Mouse (Mus musculus) MEL (cell line): ENCODE measurements around the gene Vmp1. TPM values are rescaled to one million over a fixed set of nuclear protein-coding genes. Genes with fewer than 3 reads are reported as not detected.

Experiments used
- DNase-seq: peaks from one replicate; pipeline ENCODE4 v3.0.0; 2011; ENCODE audit warnings: low read depth, low spot score
- H3K27ac ChIP-seq: 2 replicates; pipeline ENCODE4 v1.5.1; 2012; ENCODE audit warnings: low read depth, mild to moderate bottlenecking, control low read depth, low read length, moderate library complexity; ENCODE audit not compliant: control insufficient read depth
- H3K27me3 ChIP-seq, 2 experiments: fragments of 150-350 bp in 1 of 2; sonication (generic) in 1 of 2; 2 replicates each; pipeline ENCODE4 v1.6.1; 2012; ENCODE audit warnings: low read length in 2 of 2, mild to moderate bottlenecking in 2 of 2, improper control_type of control experiment in 1 of 2, moderate library complexity in 1 of 2; ENCODE audit not compliant: insufficient read depth in 2 of 2, control insufficient read depth in 1 of 2
- H3K36me3 ChIP-seq, 2 experiments: 2 replicates each; pipeline ENCODE4 v1.6.1; 2012 to 2014; ENCODE audit warnings: low read length in 2 of 2, improper control_type of control experiment in 1 of 2, inconsistent platforms in 1 of 2, mild to moderate bottlenecking in 1 of 2; ENCODE audit not compliant: insufficient read depth in 2 of 2, control insufficient read depth in 1 of 2
- H3K4me1 ChIP-seq, 2 experiments: fragments of 150-350 bp in 1 of 2; sonication (generic) in 1 of 2; 2 replicates each; pipeline ENCODE4 v1.6.1; 2012; ENCODE audit warnings: low read length in 2 of 2, improper control_type of control experiment in 1 of 2, mild to moderate bottlenecking in 1 of 2; ENCODE audit not compliant: insufficient read depth in 2 of 2, control insufficient read depth in 1 of 2
- H3K4me3 ChIP-seq, 2 experiments: fragments of 150-350 bp in 1 of 2; sonication (generic) in 1 of 2; 2 replicates each; pipeline ENCODE4 v1.5.1; 2012; ENCODE audit warnings: low read depth in 2 of 2, low read length in 2 of 2, mild to moderate bottlenecking in 2 of 2, moderate library complexity in 2 of 2, control low read depth in 1 of 2, improper control_type of control experiment in 1 of 2; ENCODE audit not compliant: control insufficient read depth in 1 of 2, insufficient read depth in 1 of 2
- H3K79me2 ChIP-seq: 2 replicates; pipeline ENCODE4 v1.6.1; 2012; ENCODE audit warnings: mild to moderate bottlenecking, low read length, moderate library complexity; ENCODE audit not compliant: control insufficient read depth, poor library complexity, insufficient read depth
- H3K9ac ChIP-seq: 2 replicates; pipeline ENCODE4 v1.6.1; 2012; ENCODE audit warnings: low read depth, mild to moderate bottlenecking, control low read depth, low read length, moderate library complexity; ENCODE audit not compliant: control insufficient read depth, poor library complexity, severe bottlenecking
- H3K9me3 ChIP-seq: fragments of 150-350 bp; sonication (generic); replicated peaks from 2 replicates; pipeline ENCODE4 v1.6.1; 2012; ENCODE audit warnings: mild to moderate bottlenecking, low read length, improper control_type of control experiment, moderate library complexity; ENCODE audit not compliant: insufficient read depth
- CHD1 ChIP-seq: IDR thresholded peaks from 2 replicates; pipeline ENCODE4 v1.6.1; 2012; ENCODE audit warnings: low read depth, mild to moderate bottlenecking, inconsistent platforms, low read length, improper control_type of control experiment
- CHD2 ChIP-seq: IDR thresholded peaks from 2 replicates; pipeline ENCODE4 v1.6.1; 2011; ENCODE audit warnings: low read length, improper control_type of control experiment
- ELF1 ChIP-seq: IDR thresholded peaks from 2 replicates; pipeline ENCODE4 v1.6.1; 2014; ENCODE audit warnings: low read depth, mild to moderate bottlenecking, inconsistent platforms, low read length, improper control_type of control experiment, moderate library complexity
- EP300 ChIP-seq, 2 experiments: IDR thresholded peaks; 2 replicates each; pipeline ENCODE4 v1.6.1; 2011; ENCODE audit warnings: improper control_type of control experiment in 2 of 2, low read length in 2 of 2, low read depth in 1 of 2, mild to moderate bottlenecking in 1 of 2
- GABPA ChIP-seq: IDR thresholded peaks from 2 replicates; pipeline ENCODE4 v1.6.1; 2012; ENCODE audit warnings: low read depth, mild to moderate bottlenecking, inconsistent platforms, low read length, improper control_type of control experiment, moderate library complexity
- GATA1 ChIP-seq: IDR thresholded peaks from 2 replicates; pipeline ENCODE4 v1.6.1; 2011; ENCODE audit warnings: low read depth, low read length, improper control_type of control experiment
- HCFC1 ChIP-seq: IDR thresholded peaks from 2 replicates; pipeline ENCODE4 v1.6.1; 2012; ENCODE audit warnings: low read depth, mild to moderate bottlenecking, inconsistent platforms, low read length, improper control_type of control experiment, moderate library complexity
- MXI1 ChIP-seq: IDR thresholded peaks from 2 replicates; pipeline ENCODE4 v1.6.1; 2011; ENCODE audit warnings: mild to moderate bottlenecking, low read depth, low read length, improper control_type of control experiment
- NRF1 ChIP-seq: IDR thresholded peaks from 2 replicates; pipeline ENCODE4 v1.6.1; 2014; ENCODE audit warnings: low read depth, mild to moderate bottlenecking, inconsistent platforms, low read length, improper control_type of control experiment, moderate library complexity; ENCODE audit not compliant: poor library complexity, insufficient read depth, severe bottlenecking
- POLR2AphosphoS2 ChIP-seq: IDR thresholded peaks from 2 replicates; pipeline ENCODE4 v1.6.1; 2011; ENCODE audit warnings: low read length, improper control_type of control experiment
- POLR2AphosphoS5 ChIP-seq: IDR thresholded peaks from 2 replicates; pipeline ENCODE4 v1.6.1; 2012; ENCODE audit warnings: low read depth, borderline replicate concordance, mild to moderate bottlenecking, inconsistent platforms, low read length, moderate library complexity, mixed read lengths
- SMC3 ChIP-seq: IDR thresholded peaks from 2 replicates; pipeline ENCODE4 v1.6.1; 2011; ENCODE audit warnings: low read depth, low read length, improper control_type of control experiment
- TAL1 ChIP-seq: IDR thresholded peaks from 2 replicates; pipeline ENCODE4 v1.6.1; 2012; ENCODE audit warnings: mild to moderate bottlenecking, inconsistent platforms, low read length, moderate library complexity, mixed read lengths
- TCF12 ChIP-seq: IDR thresholded peaks from 2 replicates; pipeline ENCODE4 v1.6.1; 2014; ENCODE audit warnings: low read depth, mild to moderate bottlenecking, inconsistent platforms, low read length, improper control_type of control experiment, moderate library complexity
- USF2 ChIP-seq, 2 experiments: IDR thresholded peaks; 2 replicates each; pipeline ENCODE4 v1.6.1; 2011 to 2012; ENCODE audit warnings: improper control_type of control experiment in 2 of 2, low read length in 2 of 2, borderline replicate concordance in 1 of 2, inconsistent platforms in 1 of 2, low read depth in 1 of 2, mild to moderate bottlenecking in 1 of 2; ENCODE audit not compliant: insufficient read depth in 1 of 2
- ZKSCAN1 ChIP-seq: IDR thresholded peaks from 2 replicates; pipeline ENCODE4 v1.6.1; 2012; ENCODE audit warnings: low read depth, mild to moderate bottlenecking, inconsistent platforms, low read length, improper control_type of control experiment, moderate library complexity
- ZNF384 ChIP-seq: IDR thresholded peaks from 2 replicates; pipeline ENCODE4 v1.6.1; 2012; ENCODE audit warnings: low read depth, mild to moderate bottlenecking, inconsistent platforms, low read length, improper control_type of control experiment
- polyA plus RNA-seq, 2 experiments: library from polyadenylated mRNA; stranded (reverse) in 1 of 2; unstranded in 1 of 2; fragments of >175 nt in 1 of 2; fragments of >200 nt in 1 of 2; gene quantifications; 2 replicates each; pipeline versions ENCODE4 v1.2.1 to v1.2.4; 2012; ENCODE audit warnings: low replicate concordance in 2 of 2, low read depth in 1 of 2; ENCODE audit not compliant: insufficient read length in 2 of 2, insufficient read depth in 1 of 2, missing spikeins in 1 of 2
- total RNA-seq: library from RNA; depleted of rRNA; stranded (reverse); fragments of 300-350 nt; gene quantifications from 2 replicates; pipeline ENCODE4 v1.2.3, GENCODE M21; 2012

Gene Vmp1
- total and polyA plus RNA-seq, 3 experiments, result 61.8 to 94.9 TPM; not detected in 1

DNA sequence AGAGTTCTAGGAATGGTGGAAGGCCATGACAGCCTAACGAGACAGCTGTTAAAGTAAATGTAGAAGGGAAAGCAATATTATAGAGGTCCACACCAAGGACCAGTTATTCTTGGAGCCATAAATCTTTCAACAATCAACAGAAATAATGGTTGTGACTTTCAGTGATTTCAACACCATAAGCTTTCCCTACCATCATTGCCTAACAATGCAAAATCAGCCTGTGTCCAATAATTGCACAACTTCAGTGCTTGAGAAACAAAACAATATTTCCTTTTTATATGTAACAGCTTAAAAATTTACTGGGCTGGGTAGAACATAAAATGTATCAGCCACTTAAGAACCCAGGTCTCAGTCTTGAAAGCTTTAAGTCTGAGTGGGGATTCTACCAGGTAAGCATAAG, 79.9 kb downstream of the Vmp1 start:
- H3K27ac ChIP-seq, result no peak overlapping the region
- H3K79me2 ChIP-seq, result no peaks in the 10 kb centered on the region
- no peak for DNase-seq
- no peak overlapping the region for H3K4me3 ChIP-seq
- no peaks in the 10 kb centered on the region for H3K9me3 ChIP-seq
- peaks cover 10 to 12% of the 10 kb centered on the region in 2 experiments for H3K36me3 ChIP-seq
- TF ChIP-seq GABPA, result no peak
- TF ChIP-seq CHD1, result no peak
- TF ChIP-seq HCFC1, result no peak
- no peak for TF ChIP-seq ELF1
- TF ChIP-seq NRF1, result no peak
- TF ChIP-seq ZNF384, result no peak
- no peak for TF ChIP-seq GATA1
- no peak for TF ChIP-seq TAL1
- TF ChIP-seq TCF12, result no peak
- no peak for TF ChIP-seq MXI1
- TF ChIP-seq ZKSCAN1, result no peak
- TF ChIP-seq SMC3, result no peak
- no peaks in the 10 kb centered on the region for H3K27me3 ChIP-seq
- peaks cover 8 to 9% of the 10 kb centered on the region in 2 experiments for H3K4me1 ChIP-seq
- H3K9ac ChIP-seq, result no peak overlapping the region

DNA sequence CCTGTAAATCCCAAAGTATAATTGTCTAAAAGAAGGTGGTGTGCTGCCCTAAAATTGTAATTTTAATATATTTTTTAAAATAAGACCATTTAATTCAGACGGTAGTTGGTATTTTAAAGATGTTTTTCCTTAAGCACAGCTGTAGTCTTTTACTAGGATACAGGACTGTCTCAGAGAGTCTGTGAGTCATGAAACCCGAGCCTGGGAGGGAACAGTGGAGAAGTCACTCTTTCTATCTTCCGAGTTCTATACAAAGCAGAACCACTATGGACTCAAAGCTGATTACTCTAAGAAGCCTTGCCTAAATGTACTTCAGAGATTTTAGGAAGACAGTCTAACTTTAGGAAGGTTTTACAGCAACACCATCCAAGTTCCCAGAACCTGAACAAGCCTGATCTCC, 81.5 kb downstream of the Vmp1 start:
- DNase-seq, result no peak
- TF ChIP-seq ELF1 (no peak), CHD1 (no peak), HCFC1 (no peak), POLR2AphosphoS5 (no peak), EP300 (IDR thresholded peaks at IDR 0.05; ENCODE audit: low read depth in 1 of 2, low read length in 2 of 2) (no peak), CHD2 (no peak), USF2 (IDR thresholded peaks at IDR 0.05; ENCODE audit: borderline replicate concordance in 1 of 2, insufficient read depth in 1 of 2, low read depth in 1 of 2, low read length in 2 of 2) (no peak), POLR2AphosphoS2 (no peak)
- Histone ChIP-seq H3K36me3 (peaks cover 5 to 10% of the 10 kb centered on the region in 2 experiments), H3K27ac (no peak overlapping the region), H3K4me1 (peaks cover 5 to 7% of the 10 kb centered on the region in 2 experiments), H3K9ac (no peak overlapping the region), H3K9me3 (no peaks in the 10 kb centered on the region), H3K79me2 (no peaks in the 10 kb centered on the region), H3K27me3 (no peaks in the 10 kb centered on the region), H3K4me3 (no peak overlapping the region)
